Mouse (Mus musculus) gastrocnemius, postnatal 4 days (tissue): Measurements from ENCODE around the gene Gstt1. TPM values are rescaled to one million over a fixed set of nuclear protein-coding genes. Genes with fewer than 3 reads are reported as not detected.
"Not testable (repeated sequence)": the region's sequence is repeated elsewhere in the genome, so short reads cannot be mapped to it uniquely, and the experiment has no call there.

Experiments used
- DNase-seq, 2 experiments: peaks; one replicate each; pipeline ENCODE4 v3.0.0; 2021 to 2022; ENCODE audit warnings: low spot score in 2 of 2, mixed read lengths in 2 of 2
- long read RNA-seq, 2 experiments: library from polyadenylated mRNA; stranded (forward); transcript quantifications; one replicate each; pipeline ENCODE4 v2.0.0; 2021
- total RNA-seq, 2 experiments: library from RNA; stranded (reverse); gene quantifications; 2 replicates each; pipeline ENCODE4 v1.2.3; 2021

Gstt1 gene
- total RNA-seq: 10 to 100 TPM; 10.2 to 11.8 TPM
- long read RNA-seq, experiment 1, transcript Gstt1-201 (5 exons, 1,037 nt): major isoform, 6 of 7 reads
- long read RNA-seq, experiment 1, partial matches to known transcripts: 0 of 7 reads
- long read RNA-seq, experiment 1, other reads (novel, unspliced or antisense): 1 of 7 reads
- long read RNA-seq, experiment 2, partial matches to known transcripts: 0 of 4 reads
- long read RNA-seq, experiment 2, other reads (novel, unspliced or antisense): 0 of 4 reads

GRCm38 (mm10) chr10:75798176-75798696, at the start of gene Gstt1:
TSS of gene Gstt1 (minus strand) at chr10:75798584.
- peak in 1 of 2 experiments; percentile 68 for DNase-seq

DNA sequence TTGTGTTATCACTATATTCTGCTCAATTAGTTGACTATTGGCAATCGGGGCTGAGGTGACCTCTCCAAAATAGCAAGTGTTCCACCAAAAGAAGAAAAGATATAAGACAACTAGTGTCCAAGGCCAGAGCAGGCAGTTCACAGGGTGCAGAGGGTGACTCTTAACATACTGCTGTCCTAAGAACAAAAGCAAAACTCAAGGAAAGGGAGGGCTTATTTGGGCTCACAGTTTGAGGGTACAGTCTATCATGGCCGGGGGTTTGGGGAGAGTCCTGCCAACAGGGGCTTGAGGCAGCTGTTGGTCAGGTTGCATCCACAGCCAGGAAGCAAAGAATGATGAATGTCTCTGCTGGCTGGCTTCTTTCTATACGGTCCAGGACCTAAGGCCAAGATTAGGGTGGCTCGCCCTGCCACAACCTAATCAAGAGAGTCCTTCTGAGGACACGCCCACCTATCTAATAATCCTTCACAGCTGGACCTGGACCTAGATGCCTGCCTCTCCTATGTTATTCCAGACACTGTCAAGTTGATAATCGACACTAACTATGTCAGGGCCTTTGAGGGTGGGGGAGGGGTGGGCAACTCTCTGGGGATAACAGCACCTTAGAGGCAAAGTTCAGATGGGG, 47.0 kb upstream of the Gstt1 start:
- DNase-seq: no peak

DNA sequence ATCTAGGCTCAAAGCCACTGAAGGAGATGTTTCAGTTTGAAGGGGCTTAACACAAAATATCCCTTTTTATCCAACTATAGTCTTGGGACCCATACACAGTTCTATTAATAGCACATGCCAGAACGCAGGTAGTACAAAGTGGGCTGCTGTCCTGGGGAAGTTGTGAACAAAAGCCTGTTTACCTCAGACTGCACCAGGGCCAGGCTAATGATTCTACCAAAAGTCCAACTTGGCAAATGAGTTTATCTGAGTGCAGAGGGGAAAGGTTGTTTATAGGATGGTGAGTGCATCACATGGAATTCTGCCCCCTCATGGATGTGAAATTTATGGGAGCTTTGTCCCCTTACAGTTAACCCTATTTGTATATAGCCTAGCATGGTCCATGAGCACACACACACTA, 46.4 kb upstream of the Gstt1 start:
- no peak for DNase-seq

DNA sequence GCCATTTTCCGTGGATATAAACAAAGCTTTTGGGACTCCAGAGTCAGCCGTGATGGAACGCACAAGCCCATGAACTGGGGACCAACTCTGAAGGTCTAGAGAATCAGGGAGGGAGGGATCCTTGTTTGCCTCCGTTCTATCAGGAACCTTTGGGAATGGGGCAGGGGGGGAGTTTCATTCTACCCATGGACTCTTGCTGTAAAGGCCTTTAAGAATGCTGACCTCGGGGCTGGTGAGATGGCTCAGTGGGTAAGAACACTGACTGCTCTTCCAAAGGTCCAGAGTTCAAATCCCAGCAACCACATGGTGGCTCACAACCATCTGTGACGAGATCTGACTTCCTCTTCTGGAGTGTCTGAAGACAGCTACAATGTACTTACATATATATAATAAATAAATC, 45.5 kb upstream of the Gstt1 start:
- not testable (repeated sequence) for DNase-seq

- no peak for DNase-seq
These were observed 40.7 kb upstream of the Gstt1 start for GRCm38 (mm10) chr10:75839092-75839491.

DNA sequence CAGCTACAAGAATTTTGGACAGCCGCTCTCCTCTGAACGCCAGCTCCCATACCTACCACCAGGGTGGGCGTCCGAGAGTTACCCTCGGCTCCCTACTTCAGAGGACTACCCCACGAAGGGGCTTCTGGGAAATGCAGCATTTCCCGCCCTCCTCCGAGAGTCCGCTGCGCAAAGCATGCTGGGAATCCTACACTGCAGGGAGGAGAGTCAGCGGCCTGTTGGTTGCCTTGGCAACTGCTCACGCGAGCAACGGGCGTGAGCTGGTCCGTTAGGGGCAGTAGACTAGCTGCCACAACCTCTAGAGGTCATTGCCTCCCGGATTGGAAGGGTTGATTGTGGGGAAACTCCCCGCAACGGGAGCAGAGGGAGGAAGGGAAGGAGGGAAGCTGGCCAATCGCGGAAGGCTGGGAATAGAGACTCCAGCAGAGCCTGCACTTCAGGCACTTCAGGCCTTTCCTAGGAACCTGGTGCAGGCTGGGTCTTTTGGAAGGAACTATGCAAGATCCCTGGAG, 38.9 kb upstream of the Gstt1 start, which contains the start of gene Gstt2:
Gene Gstt2, minus strand, starts transcription at position 177 of the 512 bp plus-strand sequence.
- peak; percentile 82 to 93 for DNase-seq

- no peak for DNase-seq
These were observed 37.6 kb upstream of the Gstt1 start for GRCm38 (mm10) chr10:75835761-75836531.

DNA sequence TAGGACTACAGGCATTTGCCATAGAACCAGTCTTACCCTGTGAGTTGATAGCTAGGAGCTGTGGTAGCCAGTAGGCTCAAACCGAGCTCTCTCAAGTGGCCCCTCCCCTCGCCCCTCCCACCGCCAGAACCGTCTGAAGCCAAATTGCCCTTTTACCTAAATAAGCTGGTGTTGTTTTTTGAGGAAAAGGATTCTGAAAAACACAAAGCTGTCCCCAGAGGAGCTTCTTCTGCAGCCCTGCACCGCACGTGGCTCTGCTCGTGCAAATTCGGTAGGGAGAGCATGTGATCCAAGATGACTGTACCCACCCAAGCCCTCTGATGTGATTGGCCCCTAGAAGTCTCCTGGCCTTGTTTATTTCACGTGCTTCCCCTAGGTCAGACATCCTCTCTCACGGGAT, 36.9 kb upstream of the Gstt1 start:
- peak in 1 of 2 experiments; percentile 45 for DNase-seq

DNA sequence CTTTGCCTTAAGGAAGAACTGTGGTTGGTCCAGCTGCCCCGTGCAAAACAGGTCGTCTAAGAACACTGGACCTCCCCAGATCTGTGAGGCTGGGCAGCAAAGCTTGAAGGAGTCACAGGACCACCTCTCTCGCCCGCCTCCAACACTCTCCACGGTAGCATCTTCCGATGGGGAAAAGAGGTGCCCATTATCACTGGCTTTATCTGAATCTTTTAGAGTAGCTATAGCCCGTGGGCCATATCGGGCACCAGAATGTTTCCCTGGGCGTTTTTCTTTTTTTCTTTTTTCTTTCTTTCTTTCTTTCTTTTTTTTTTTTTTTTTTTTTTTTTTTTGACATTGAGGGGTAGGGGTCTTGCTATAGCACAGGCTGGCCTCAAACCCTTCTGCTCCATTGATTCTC, 36.3 kb upstream of the Gstt1 start:
- no peak for DNase-seq

GRCm38 (mm10) chr10:75834250-75834649, 35.9 kb upstream of the Gstt1 start:
- peak; percentile 64 to 79 for DNase-seq

DNA sequence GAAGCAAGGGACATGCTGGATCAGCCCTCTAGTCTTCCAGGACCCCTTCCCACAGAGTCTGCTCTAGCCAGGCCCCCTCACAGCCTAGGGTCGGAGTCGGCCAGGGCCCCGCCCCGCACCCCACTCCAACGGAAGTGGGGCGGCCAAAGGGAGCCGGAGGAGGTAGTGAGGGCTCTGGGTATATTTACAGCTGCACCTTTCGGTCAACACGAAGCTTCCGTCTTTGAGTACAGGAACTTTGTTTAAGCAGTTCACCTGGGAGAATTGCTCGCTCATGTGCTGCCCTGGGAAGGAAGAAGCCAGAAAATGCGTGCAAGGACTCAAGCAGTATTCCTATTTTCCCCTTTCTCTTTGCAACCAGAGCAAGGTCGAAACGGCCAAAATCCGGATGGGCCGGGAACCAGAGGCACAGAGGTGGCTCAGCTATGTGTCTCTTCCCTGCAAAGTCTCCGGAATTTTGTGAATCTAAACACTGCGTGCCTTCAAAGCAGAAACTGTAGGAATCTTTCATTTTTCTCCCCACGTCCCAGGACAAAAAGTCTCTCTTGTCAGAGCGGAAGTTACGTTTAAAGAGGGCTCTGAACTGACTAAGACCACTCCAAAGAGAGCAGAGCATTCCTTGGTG, 35.2 kb upstream of the Gstt1 start:
- peak in 1 of 2 experiments; percentile 33 for DNase-seq

DNA sequence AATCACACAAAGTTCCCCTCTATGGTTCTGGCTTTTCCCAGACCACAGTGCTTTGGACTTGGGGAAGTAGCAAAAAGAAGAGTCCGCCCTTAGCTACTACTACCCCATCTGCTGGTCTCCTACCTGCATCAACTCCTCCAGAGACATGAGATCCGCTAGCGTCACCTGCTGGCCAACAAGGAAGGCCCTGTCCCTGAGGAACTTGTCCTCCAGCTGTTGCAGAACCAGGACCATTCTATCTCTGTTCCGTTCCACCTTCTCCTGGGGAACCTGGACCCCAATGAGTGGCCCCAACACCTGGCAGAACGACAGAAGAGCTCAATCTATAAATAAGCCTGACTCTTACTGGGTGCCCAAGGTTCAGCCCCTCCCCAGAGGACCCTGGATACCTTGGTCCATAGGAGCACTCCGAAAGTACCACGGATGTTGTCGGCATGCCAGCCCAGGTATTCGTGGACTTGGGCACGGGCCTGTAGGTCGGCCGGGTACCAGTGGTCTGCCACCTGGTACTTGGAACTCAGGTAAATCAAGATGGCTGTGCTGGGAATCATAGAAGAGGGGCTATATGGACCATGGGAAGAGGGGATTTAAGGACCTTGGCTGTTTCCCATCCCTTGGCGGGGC, 34.0 kb upstream of the Gstt1 start:
- no peak for DNase-seq

DNA sequence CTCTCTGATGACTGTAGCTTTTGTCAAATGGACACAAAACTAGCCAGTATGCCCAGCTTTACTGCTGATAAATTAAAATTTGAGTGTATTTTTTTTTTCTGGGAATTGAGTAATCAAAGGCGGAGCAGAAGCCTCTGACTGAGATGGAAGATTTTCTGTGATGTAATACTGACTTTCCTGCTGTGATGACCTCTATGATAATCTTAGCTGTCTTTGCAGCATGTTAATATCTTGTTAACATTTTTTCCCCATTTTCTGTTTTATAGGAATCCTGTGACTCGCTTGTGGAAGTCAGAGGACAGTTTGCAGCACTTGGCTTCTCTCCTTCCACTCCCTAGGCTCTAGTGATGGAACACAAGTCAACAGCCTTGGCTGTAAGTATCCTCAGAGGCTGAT, 31.9 kb upstream of the Gstt1 start:
- no peak for DNase-seq

DNA sequence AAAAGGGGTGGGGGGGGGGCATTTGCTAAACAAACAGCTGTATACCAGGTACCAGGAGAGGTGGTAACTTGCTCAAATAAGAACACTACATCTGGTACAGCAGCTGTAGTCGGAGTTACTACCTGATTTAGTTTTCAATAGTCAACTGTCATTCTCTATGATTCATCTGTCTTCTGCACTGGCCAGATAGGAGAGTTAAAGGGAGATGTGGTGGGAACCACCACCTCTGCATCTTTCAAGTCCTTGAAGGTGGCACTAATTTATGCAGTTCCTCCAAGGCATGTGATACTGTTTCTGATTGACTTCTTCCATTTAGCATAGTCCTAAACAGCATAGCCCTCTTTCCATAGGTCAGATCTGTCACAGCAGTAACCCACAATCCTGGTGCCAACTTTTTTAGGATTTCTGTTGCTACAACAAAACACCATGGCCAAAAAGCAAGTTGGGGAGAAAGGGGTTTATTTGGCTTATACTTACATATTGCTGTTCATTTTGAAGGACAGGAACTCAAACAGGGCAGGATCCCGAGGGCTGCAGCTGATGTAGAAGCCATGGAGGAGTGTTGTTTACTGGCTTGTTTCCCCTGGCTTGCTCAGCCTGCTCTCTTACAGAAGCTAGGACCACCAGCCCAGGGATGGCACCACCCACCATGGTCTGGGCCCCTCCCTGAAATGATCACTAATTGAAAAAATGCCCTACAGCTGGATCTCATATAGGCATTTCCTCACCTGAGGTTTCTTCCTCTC, 31.3 kb upstream of the Gstt1 start:
- no peak for DNase-seq

- DNase-seq: peak; percentile 39 to 71
These were observed 30.1 kb upstream of the Gstt1 start for GRCm38 (mm10) chr10:75828500-75828931.

DNA sequence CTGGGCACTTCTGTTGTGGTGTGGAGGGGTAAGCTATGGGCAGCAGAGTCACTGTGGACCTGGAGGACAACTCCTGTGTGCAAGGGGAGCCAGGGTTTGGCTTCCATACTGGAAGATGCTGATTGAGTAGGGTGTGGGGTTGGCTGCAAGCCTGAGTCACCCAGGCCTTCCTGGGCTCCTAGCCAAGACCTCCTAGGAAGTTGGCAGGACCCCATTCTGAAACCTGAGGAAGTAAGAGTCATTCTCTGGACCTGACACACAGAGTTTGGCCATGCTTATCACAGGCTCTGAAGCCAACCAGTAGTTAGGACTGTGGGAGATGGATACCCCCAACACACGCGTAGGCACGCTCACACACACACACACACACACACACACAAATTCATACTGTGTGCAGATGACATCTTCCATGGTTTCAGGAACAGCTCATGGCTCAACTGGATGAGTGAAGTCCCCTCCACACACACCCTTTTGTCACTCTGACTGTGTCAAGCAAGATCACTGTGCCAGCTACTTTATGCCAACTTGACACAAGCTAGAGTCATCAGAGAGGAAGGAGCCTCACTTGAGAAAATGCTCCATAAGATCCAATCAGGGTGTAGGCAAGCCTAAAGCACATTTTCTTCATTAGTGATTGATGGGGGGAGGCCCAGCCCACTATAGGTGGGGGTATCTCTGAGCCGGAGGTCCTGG, 29.4 kb upstream of the Gstt1 start:
- DNase-seq: peak; percentile 46 to 60

DNA sequence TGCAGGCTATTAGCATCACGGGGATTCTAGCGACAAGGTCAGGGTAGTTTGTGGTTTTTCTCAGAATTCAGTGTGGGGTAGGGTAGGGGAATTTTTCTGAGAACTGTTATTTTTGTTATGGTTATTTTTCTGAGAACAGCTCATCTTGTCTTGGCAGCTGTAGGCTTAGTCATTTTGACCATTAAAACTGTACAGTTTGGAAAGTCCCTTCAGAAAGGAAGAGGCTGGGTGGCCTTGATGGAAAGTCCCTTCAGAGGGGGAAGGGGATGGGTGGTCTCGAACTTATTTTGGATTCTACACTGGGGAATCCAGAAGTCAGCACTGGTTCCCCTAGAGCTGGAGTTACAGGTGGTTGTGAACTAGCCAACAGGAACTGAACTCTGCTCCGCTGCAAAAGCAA, 26.1 kb upstream of the Gstt1 start:
- no peak for DNase-seq

- no peak for DNase-seq
These were observed 25.4 kb upstream of the Gstt1 start for GRCm38 (mm10) chr10:75823782-75824181.

DNA sequence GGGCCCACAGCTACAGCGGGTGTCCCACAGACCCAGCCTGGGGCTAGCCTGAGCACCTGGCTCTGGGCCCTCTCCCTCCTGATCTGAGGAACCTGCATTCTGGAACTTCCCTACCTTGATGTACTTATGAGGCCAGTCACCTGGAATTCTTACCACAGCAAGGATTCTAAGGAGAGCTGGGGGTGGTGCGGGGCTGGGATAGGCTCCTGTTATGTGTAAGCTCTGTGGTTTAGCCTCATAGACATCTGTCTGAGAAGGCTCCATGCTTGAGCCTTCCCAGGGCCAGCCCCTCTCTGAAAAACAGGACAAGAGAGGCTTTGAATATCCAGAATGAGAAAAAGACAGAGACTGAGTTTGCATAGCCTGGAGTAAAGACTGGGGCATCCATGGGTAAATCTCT, 24.1 kb upstream of the Gstt1 start, which contains the start of gene Gstt4:
Gene Gstt4, minus strand, starts transcription at position 101 of the 400 bp plus-strand sequence.
- DNase-seq: no peak
